Mouse (Mus musculus) yolk sac, embryonic 10.5 days (tissue): ENCODE results near the gene Ppp2r3d.

Experiments
- DNase-seq: peaks from one replicate; pipeline ENCODE4 v3.0.0-alpha.2; 2017; ENCODE audit warnings: low spot score

The Ppp2r3d gene

DNA sequence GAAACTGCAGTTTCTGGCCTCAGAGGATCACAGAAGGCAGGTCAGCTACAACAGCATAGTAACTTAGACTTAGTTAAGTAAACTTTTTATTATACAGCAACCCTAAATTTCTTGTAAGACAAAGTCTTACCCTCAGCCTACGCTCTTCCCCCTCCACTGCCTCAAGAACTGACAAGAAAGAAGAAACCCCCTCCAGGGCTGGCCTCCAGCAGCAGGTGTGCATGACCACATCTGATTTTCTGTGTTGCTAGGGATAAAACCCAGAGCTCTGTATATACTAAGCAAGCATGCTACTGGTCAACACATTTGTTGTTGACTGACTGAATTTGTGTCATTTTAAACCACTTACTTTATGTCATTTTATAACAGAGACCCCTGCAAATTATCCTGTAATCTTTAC, 65.1 kb downstream of the Ppp2r3d start:
- DNase-seq = no peak

GRCm38 (mm10) chr9:124408564-124408963, 68.1 kb downstream of the Ppp2r3d start:
- no peak for DNase-seq
